Mouse (Mus musculus) right cerebral cortex, postnatal 10 days (tissue): ENCODE measurements around the gene Pygo2.

Experiments
- DNase-seq, 2 experiments: peaks; one replicate each; pipeline ENCODE4 v3.0.0; 2021; ENCODE audit warnings: low spot score in 2 of 2

Pygo2 gene

DNA sequence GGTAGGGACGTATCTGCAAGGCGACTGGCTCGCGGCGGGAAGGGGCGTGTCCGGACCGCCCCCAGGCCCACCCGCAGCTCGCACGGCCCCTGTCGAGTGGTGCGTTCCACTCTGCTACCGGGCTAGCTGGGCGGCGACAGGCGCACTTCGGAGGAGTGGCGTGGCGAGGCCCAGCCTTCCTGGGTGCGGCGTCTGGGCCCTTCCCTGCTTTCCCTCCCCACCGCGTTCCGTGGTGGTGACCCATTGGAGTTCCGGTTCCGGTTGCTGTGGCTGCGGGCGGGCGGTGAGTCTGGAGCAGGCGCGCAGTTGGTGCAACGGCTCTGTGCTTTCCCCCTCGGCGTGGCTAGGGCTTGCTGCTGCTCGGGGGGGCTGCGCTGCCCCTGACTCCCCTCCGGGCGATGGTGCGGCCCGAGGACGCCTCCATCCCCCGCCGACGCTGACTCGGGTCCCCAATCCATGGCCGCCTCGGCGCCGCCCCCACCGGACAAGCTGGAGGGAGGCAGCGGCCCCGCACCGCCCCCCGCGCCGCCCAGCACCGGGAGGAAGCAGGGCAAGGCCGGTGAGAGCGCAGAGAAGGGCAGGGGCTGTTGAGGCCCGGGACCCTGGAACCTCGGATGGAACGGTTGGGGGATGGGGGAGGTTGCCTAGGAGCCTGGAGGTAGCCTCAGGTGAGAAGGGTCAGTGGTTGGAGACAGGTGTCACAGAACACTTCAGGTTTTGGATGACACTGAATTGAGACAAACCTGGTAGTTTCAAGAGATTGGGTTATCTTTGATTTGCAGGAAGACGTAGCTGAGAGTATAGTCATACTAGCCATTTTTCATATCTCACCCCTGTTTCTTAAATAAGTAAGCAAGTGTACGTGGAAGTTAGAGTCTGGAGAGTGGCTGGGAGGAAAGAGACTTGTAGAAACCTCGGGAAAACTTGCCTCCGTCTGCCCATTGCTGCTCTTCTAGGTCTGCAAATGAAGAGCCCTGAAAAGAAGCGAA is at the start of gene Pygo2:
Gene Pygo2, plus strand, starts transcription at position 44 of the 989 bp plus-strand sequence.
- peak; percentile 98 for DNase-seq

DNA sequence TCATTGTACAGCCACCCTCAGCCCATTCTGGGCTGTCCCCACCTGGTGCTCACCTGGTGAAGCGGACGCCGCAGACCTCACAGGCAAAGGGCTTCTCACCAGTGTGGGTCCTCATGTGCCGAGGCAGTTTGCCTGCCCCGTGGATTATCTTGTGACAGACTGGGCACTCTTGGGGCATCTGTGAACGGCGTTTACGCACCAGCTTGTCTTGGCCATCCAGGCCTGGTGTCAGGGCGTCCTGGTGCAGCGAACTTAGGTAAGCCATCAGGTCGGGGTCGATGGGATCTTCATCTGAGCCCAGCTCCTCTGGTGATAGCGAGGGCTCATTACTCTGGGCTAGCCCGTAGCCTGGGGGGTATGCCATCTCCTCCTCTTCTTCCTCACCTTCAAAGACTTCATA is 49.7 kb upstream of the Pygo2 start:
- no peak for DNase-seq

DNA sequence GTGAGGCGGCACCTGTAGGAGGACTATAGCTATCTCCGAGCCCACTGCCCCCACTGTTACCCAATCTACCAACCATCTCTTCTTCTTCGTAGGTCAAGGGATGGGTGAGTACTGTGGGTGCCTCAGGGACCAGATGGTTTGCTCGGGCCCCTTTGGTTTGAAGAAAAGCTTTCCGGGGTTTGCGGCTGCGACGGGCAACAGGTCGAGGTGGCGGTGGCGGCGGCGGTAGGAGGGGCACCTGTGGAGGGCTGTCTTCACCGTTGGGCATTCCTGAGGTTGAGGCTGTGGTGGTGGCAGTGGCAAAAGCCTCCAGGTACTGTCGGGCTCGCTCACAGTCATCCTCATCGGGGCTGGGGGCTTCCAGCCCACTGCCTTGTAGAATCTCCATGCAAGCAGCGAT is 49.3 kb upstream of the Pygo2 start:
- DNase-seq, result no peak

DNA sequence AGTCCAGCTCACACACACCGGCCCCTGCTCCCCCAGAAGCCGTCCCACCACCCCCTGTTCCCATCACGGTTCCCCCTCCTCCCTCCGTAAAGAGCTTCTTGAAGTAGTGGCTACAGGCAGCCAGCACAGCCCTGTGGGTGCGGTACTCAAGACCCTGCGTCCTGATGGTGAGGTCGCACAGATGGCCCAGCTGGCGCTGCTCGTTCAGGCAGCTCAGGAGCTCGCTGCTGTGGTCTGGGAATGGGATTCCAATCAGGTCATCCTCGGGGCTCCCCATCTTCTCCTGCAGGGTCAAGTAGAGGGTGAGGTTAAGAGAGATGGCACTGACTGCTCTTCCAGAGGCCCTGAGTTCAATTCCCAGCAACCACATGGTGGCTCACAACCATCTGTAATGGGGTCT is 48.8 kb upstream of the Pygo2 start:
- no peak for DNase-seq

DNA sequence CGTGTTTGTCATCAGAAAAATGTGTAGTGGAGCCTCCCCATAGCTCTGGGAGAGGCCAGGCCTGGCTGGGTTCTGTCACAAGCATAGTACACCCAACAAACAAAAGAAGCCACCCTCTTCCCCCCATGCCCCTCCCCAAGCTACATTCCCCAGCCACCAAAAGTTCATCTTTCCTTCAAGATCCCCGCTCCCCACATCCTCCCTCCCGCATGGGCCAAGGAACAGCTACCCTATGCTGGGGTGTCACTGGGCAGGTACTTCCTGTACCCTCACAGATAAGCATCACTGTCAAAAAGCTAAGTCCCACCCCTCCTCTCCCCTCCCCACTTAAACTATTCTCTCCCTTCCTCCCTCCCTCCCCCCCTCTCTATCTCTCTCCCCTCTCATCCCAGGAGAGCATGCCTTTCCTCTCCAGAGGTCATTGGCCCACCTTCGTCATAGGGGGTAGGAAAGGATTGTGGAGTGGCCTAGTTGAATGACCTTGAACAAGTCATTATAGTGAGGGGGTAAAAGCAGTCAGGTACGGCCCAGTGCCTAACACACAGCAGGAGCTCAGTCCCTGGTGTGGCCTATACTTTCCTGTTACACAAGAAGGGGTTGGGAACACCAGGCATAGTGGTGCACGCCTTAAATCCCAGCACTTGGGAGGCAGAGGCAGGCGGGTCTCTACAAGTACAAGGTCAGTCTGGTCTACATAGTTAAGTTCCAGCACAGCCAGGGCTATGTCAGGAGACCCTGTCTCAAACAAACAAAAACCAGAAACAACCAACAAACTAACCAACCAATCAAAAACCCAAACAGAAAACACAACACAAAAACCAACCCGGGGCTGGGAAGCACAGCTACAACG is 47.8 kb upstream of the Pygo2 start:
- no peak for DNase-seq

DNA sequence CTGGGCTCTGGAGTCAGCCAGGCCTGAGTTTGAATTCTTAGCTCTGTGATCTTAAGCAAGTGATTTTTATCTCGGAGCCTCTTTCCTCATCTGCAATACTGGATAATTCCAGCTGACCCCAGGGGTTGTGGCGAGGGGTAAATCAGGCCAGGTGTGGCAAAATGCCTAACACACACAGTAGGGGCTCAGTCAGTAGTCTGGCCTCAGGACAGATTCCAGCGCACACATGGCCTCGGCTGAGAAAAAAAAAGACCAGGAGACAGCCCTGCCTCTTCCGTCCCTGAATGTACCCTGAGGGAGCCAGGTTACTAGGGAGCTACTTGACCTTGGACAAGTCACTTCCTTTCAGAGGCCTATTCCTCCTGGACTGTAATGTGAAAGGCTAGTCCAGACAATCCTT is 47.1 kb upstream of the Pygo2 start:
- DNase-seq, result no peak

DNA sequence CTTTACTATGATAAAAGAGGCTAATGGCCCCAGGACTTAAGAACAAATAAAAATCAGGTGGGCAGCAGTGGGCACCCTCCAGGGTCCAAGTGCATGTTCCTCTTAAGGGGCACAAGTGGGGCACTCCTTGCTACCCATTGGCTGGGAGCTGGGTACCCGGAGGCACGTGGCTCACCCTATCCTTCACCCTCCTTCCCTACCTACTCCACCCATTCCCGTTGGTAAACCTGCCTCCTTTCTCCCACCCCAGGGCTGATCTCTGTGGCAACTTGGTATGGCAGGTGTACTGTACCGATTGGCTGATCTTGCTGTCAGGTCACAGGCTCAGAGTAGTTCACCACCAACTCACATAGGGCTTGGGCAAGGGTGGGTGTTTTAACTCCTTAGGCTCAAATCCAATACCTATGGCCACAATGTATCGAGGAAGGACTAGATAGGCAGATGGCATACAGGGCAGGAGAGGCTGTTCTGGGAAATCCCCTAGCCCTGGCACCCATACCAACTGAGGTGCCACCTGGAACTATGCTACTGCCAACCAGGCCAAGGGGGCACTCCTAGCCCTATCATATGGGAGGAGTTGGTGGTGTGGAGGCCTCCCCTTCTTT is 46.3 kb upstream of the Pygo2 start:
- DNase-seq, result no peak

DNA sequence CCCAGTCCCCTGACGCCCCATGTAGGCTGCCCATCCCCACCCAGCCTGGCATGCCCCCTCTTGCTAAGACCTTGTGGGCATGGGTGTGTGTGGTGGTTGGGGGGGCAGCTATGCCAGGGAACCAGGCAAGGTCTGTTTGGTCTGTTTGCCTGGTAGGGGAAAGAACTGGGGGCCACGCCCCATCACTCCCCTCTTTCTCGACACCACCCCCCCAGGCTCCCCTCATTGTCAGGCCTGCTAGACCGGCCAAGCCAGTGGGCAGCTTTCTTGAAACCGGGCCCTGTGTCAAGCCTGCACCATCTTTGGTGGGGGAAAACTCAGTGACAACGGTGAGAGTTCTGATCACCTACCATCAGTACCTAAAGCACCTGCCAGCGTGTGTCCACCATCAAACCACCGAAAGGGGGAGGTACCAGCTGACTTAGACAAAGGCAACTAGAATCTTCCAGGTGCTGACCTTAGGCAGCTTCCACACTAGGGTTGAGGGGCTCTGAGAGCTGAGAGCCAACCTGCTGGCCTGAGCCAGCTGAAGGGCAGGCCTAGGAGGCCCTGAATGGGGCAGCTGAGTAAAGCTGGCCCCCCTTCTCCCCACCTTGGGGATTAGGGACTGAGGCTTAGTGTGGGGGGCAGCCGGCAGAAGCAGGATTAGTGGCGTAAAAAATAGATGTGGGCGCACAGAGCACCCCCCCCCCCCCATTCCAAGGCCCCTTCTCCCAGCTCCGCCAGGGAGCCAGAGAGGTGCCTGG is 45.5 kb upstream of the Pygo2 start:
- DNase-seq, result no peak

DNA sequence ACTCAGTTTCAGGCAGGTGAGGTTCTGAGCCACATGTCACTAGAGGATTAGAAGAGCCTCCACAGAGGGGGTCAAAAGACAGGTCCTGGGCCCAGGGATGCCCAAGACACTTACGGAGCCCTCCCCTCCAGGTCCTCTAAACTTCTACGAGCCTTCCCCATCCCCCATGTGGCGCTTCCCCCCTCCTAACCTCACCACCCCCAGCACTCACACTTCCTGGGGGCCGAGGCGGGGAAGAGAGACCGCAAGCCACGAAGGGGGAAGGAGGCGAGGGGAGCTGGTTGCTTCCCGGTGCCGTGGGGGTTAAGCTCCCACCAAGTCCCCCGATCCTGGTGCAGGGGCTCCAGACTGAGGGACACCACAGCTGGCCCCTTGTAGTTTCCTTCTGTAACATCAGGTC is 44.6 kb upstream of the Pygo2 start:
- DNase-seq, result no peak

DNA sequence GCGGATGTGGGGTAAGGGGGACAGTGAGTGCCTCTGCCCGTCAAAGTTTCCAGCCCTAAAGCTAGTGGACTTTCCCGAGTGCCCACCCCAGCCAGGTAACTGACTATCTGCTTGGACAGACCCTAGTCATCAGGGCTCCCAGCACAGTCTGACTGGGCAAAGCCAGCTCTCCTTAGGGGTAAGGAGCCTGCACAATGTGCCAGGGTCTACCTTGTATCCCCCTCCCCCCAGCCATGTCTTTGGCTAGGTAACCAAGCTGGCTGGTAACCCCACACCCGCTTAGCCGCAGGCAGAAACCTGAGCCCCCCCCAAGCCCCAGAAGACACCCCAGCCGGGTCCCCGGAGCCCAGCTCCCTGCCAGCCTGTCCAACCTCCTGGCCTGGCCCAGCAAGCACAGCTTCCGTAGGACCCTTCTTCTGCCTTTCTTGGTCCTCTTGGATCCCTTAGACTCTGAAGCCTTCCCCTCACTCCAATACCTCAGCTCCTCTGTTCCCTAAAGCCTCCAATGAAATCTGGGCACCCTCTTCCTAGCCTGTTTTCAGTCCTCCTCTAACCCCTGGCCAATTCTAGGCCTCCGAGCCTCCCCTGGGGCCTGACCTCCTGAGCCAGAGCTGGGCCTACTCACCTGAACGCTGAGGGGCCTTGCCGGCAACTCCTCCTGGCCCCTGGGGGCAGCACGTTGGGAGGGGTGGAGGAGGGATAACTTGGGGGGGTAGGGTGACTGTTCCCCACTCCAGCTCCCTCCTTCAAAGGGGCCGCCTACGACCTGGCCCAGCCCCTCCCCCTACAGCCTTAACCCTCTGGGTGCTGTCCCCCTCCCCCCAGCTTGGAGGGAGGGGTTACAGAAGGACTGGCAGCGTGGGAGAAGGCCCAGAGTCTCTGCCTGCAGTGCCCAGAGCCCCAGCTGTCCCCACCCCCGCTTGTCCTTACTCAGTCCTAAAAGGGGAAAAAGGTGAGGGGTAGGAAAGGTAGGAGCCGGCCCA is 43.3 kb upstream of the Pygo2 start:
- DNase-seq, result no peak

DNA sequence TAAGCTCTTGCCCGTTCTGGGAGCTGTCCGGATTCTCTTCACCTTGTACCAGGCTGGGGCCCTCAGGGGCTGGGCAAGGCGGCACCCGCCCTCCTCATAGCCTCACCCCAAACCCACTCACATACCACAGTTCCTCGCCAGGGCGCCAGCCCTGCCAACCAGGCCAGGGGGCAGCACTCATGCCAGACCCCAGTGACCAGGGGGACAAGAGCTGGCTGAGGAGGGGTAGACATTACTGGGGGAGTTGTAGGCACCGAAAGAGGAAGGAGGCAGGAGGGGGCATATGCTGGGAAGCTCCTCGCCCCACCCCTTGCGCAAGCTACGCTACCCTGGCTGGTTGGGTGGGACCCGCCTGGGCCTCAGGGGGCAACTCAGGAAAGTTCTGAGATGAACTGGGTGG is 42.4 kb upstream of the Pygo2 start:
- peak in 1 of 2 experiments; percentile 38 for DNase-seq

DNA sequence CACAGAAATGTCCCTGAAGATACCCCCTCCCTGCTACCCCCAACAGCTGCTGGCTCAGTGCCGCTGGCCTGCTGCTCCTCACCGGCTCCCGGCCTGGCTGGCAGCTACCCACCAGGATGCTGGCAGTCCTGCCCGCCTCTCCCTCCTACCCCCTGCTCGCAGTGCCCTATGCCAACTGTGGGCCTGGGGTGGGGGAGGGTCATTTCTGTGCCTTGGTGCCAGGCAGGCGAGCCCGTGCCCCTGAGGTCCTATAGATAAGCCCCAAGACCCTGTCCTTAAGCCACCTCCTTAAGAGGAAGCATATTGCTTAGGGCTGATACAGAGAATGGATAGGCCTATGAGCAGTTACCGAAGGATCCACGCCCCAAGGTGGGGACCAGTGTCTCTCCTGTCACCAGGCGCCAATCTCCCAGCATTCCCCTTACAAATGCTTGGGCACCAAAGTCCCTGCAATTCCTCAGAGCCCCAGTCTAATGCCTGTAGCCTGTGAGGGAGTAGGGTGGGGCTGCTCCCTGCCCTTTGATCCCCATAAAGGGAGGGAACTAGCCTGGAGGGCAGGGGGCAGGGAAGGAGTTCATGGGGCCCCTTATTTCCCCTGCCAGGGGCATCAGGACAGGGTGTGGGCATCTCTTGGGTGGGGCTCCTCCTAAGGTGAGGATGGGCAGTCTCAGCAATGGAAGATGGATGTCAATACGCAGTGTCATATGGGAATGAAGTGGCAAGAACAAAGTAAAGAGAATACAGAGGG is 41.7 kb upstream of the Pygo2 start:
- peak; percentile 77 to 82 for DNase-seq

DNA sequence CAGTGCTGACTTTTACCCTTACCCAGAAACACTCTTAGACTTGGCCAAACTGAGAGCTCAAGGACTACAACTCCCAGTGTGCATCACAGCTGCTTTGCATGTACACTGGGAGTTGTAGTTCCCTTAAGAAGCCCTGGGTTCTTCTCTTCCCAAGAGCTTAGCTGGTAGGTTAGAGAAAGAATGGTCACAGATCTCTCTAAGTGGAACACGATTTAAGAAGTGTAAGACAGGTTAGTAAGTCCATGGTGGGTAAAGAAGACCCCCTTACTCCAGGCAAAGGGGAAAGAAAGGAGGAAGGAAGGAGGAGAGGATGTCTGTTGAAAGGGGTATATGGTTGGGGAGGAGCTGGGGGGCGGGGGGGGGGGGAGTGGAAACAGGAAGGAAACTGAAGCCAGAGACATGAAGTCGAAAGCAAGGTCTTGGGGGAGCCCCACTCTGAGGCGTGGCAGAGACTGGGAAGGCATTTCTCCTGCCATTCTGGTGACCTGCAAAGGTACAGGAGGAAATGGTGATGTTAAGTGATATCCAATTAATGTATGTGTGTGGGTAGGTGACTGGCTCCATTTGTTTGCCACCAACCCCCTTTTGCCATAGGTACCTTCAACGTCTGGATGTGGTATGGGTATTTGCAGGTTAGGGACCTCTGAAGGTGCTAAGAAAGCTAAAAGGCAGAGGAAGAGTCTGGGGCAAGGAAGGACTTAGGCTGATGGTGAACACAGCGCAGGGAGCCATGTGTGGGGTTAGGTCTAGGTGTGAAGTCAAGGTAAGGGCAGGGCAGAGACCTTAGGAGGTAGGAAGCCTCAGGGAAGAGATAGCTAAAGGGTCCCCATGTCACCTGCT is 40.9 kb upstream of the Pygo2 start:
- DNase-seq, result peak; percentile 42 to 71

DNA sequence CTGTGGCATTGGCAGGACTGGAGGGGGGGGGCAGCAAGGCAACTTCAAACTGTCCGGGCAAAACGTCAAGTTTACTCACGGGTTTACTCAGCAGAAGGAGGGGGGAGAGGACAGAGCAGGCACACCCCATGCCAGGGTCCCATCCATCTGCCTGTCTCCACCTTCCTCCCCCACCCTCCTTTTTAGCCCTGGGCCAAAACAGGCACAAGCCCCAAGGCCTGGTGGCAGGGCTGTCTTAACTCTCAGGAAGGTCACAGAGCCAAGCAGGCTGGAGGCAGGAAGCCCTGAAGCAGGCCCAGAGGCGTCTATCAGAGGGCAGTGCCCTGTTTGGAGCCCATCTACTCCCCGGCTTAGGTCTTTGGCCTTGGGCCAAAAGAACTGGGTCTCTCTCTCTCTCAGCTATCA is 39.9 kb upstream of the Pygo2 start:
- DNase-seq, result peak in 1 of 2 experiments; percentile 48

DNA sequence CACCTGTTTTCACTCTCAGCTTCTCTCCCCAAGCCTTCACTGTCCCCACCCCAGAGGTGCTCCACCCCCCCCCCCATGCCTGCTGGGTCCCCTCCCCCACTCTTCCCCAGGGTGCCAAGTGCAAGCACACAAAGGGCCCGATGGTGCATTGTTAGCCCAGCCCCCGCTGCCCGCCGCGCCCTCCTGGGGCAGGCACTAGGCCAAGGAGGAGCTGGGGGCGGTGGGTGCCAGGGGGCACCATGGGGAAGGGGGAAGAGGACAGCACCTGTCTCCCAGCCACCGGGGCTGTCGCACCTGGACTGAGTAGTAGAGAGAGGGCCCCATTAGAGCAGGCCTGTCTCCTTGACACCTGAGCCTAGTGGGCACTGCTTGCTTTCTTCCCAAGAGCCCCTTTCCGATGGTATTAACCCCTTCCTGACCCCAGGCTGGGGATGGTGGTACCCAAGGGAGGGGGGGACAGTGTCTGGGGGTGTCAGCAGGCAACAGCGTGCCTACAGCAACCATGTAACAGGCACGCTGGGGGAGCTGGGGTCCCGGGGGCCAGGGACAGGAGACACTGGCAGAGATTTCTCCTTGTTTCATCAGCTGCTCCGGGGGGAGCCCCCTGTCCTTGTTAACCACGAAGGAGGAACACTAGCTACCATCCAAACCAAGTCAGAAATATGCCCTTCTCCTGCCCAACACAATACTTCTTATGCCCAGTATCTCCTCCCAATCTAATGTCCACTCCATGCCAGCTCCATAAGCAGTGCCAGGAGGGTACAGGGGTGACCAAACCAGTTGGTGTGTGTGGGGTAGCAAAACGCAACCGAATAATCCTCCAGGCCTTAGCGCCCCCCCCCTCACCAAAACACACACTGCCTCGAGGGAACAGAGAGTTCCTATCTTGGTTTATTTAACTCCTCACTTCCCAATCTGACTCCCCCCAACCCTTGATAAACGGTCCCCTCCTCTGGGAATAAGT is 39.0 kb upstream of the Pygo2 start:
- DNase-seq, result peak in 1 of 2 experiments; percentile 40

DNA sequence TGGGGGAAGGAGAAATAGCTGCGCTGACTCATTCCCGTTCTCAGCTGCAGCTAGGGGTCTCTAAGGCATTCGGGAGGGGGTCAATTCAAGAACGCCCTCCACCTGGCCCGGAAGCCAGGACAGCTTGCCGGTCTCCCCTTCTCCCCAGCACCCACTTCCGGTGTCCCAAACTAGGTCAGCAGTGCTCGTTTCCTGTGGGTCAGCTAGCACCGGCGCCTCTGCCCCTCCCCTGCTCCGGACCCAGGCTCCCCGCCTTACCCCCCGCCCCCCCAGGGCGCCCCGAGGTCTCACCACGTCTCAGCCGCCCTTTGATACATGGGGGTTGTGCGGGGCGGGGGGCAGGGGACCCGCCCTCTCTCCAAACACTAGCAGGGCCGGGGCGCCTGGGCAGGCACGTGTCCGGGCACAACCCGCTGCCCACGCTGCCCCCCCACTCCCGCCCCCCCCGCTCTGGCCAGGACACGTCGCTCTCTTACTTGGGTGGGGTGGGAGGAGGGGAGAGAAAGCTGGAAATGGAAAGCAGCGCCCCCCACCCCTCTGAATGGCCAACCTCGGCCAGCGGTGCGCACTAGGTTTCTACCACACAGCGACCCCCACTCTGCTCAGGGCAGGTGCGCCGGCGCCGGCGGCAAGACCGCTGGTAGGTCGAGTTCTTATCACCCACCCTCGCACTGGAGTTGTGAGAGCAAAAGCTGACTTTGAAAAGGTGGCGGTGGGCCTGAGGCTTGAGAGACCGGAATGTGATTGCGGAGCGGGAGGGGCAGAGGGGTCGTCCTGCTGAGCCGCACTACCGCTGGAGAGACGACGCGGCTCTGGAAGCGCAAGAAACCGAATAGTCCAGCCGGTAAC is 38.1 kb upstream of the Pygo2 start:
- DNase-seq, result peak in 1 of 2 experiments; percentile 62
